Mouse (Mus musculus) hindbrain, embryonic 13.5 days (tissue): ENCODE measurements around the gene Sik1. TPM values are rescaled to one million over a fixed set of nuclear protein-coding genes. Genes with fewer than 3 reads are reported as not detected.

Source experiments
- ATAC-seq: fragments of 200-750 bp; cut with Nextera tagmentation; 2 replicates; pipeline ENCODE4 v1.8.0; 2017; ENCODE audit warnings: moderate TSS enrichment; ENCODE audit not compliant: low FRiP score
- H3K27ac ChIP-seq: fragments of 300-500 bp; sonication (generic); 2 replicates; pipeline ENCODE4 v1.5.1; 2015; ENCODE audit warnings: inconsistent platforms, mild to moderate bottlenecking, moderate library complexity
- H3K27me3 ChIP-seq: fragments of 300-500 bp; sonication (generic); 2 replicates; pipeline ENCODE4 v1.6.1; 2015; ENCODE audit warnings: mild to moderate bottlenecking, inconsistent platforms
- H3K36me3 ChIP-seq: fragments of 300-500 bp; sonication (generic); 2 replicates; pipeline ENCODE4 v1.6.1; 2015; ENCODE audit warnings: mild to moderate bottlenecking, inconsistent platforms
- H3K4me1 ChIP-seq: fragments of 300-500 bp; sonication (generic); replicated peaks from 2 replicates; pipeline ENCODE4 v1.6.1; 2015; ENCODE audit warnings: inconsistent platforms
- H3K4me2 ChIP-seq: fragments of 300-500 bp; sonication (generic); 2 replicates; pipeline ENCODE4 v1.6.1; 2015; ENCODE audit warnings: inconsistent platforms, mild to moderate bottlenecking, moderate library complexity
- H3K4me3 ChIP-seq: fragments of 300-500 bp; sonication (generic); 2 replicates; pipeline ENCODE4 v1.5.1; 2015; ENCODE audit warnings: mild to moderate bottlenecking, inconsistent platforms
- H3K9ac ChIP-seq: fragments of 300-500 bp; sonication (generic); 2 replicates; pipeline ENCODE4 v1.6.1; 2015; ENCODE audit warnings: mild to moderate bottlenecking, inconsistent platforms
- H3K9me3 ChIP-seq: fragments of 300-500 bp; sonication (generic); 2 replicates; pipeline ENCODE4 v1.6.1; 2016; ENCODE audit warnings: inconsistent platforms
- whole genome bisulfite sequencing: fragments of 180-500 bp; shearing (Covaris S2); methylation state at CpG from one replicate; pipeline ENCODE4 v1.1.7; 2015; 5-methylcytosine and 5-hydroxymethylcytosine counted together
- polyA plus RNA-seq: library from polyadenylated mRNA; unstranded; fragments of >200 nt; fragmentation: Nextera tagmentation; extraction: Ambion mirVana; gene quantifications from 2 replicates; pipeline ENCODE4 v1.2.1, GENCODE M21; 2015

Sik1 gene
- polyA plus RNA-seq: 20.1 and 23.4 TPM in 2 replicates

GRCm38 (mm10) chr17:31855597-31856518 lies at the start of gene Sik1:
Gene Sik1 (minus strand): TSS chr17:31855804.
- no peaks in the 10 kb centered on the region for H3K27me3 ChIP-seq
- H3K4me3 ChIP-seq: peak within 1 kb of the TSS; percentile 87
- H3K4me2 ChIP-seq: peak within 1 kb of the TSS; percentile 73
- ATAC-seq: peak; percentile 92
- peak within 1 kb of the TSS; percentile 89 for H3K27ac ChIP-seq
- under 1% methylated on average over 59 of the region's 92 CpGs for WGBS
- H3K4me1 ChIP-seq: peaks cover 45% of the 10 kb centered on the region
- H3K9me3 ChIP-seq: no peaks in the 10 kb centered on the region
- H3K9ac ChIP-seq: peak within 1 kb of the TSS; percentile 93
- peaks cover 3% of the 10 kb centered on the region for H3K36me3 ChIP-seq

DNA sequence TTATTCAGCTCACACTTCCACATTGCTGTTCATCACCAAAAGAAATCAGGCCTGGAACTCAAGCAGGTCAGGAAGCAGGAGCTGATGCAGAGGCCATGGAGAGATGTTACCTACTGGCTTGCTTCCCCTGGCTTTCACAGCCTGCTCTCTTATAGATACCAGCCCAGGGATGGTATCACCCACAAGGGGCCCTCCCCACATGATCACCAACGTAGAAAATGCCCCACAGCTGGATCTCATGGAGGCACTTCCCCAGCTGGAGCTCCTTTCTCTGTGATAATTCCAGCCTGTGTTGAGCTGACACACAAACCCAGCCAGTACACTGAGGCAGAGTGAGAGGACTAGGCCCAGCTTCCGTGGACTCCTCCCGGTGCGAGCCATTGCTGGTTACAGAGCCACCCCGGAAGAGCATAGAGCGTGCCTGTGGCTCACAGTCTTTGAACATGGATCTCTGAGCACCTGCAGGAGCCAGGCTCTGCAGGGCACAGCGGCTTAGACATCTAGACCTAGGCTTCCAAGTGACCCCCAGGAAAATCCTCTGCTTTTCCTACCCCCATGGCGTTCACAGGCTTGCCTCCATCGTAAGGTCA lies 49.7 kb upstream of the Sik1 start:
- H3K27ac ChIP-seq: 0 out of 2 replicates have a peak overlapping the region, but pooled peaks have one; percentile 23
- H3K36me3 ChIP-seq: no peaks in the 10 kb centered on the region
- no peak for ATAC-seq
- WGBS: 84% methylated on average over 9 of the region's 9 CpGs
- no peak overlapping the region for H3K9ac ChIP-seq
- H3K9me3 ChIP-seq: no peaks in the 10 kb centered on the region
- no peaks in the 10 kb centered on the region for H3K4me1 ChIP-seq
- H3K27me3 ChIP-seq: no peaks in the 10 kb centered on the region
- no peak overlapping the region for H3K4me3 ChIP-seq
- H3K4me2 ChIP-seq: no peak overlapping the region

DNA sequence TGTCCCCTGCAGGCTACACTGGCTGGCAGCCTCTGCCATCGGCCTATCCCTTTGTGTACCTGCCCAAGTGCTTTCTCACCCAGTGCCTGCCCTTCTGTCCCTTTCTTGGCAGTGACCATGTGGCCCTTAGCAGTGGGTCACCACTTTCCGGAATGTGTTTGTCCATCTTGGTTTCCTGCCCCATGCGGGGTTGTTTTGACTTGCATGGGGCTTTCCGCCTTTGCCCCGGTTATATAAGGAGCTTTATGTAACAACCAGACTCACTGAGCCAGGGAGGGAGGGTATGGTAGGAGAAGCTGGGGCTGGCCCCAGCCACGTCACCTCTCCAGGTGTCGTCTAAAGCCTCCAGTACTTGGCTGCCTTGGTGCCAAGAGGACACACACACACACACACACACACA lies 48.4 kb upstream of the Sik1 start:
- 77% methylated on average over 7 of the region's 7 CpGs for WGBS
- no peak overlapping the region for H3K9ac ChIP-seq

DNA sequence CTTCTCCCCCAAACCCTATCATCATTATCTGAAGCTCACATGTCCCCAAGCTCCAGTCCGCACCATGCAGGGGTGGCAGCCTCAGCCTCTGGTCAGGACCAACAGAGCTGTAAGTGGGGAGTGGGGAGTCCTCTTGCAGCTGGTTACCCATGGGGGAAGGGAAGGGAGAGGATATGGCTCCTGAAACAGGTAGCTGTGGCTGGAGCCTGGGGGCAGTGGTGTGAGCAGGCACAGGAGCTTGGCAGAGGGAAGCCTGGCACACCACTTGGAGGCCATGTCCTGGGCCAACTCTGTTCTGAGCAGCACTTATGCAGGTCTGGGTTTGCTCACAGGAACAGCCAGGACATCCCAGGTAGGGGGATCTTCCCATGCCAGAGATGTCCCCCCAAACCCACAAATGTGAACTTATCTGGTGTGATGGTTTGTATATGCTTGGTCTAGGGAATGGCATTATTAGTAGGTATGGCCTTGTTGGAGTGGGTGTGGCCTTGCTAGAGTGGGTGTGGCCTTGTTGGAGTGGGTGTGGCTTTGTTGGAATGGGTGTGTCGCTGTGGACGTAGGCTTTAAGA lies 47.1 kb upstream of the Sik1 start:
- no peaks in the 10 kb centered on the region for H3K9me3 ChIP-seq
- no peaks in the 10 kb centered on the region for H3K27me3 ChIP-seq
- no peak overlapping the region for H3K4me3 ChIP-seq
- H3K36me3 ChIP-seq: no peaks in the 10 kb centered on the region
- WGBS: 76% methylated on average over 3 of the region's 3 CpGs
- H3K27ac ChIP-seq: no peak overlapping the region
- no peaks in the 10 kb centered on the region for H3K4me1 ChIP-seq
- no peak for ATAC-seq
- no peak overlapping the region for H3K9ac ChIP-seq
- H3K4me2 ChIP-seq: no peak overlapping the region

More for the DNA sequence above, 48.4 kb upstream of the Sik1 start:
- no peak overlapping the region for H3K4me2 ChIP-seq
- no peaks in the 10 kb centered on the region for H3K9me3 ChIP-seq
- no peak overlapping the region for H3K27ac ChIP-seq
- H3K36me3 ChIP-seq: no peaks in the 10 kb centered on the region
- no peaks in the 10 kb centered on the region for H3K27me3 ChIP-seq
- no peak for ATAC-seq
- H3K4me1 ChIP-seq: no peaks in the 10 kb centered on the region
- H3K4me3 ChIP-seq: no peak overlapping the region

DNA sequence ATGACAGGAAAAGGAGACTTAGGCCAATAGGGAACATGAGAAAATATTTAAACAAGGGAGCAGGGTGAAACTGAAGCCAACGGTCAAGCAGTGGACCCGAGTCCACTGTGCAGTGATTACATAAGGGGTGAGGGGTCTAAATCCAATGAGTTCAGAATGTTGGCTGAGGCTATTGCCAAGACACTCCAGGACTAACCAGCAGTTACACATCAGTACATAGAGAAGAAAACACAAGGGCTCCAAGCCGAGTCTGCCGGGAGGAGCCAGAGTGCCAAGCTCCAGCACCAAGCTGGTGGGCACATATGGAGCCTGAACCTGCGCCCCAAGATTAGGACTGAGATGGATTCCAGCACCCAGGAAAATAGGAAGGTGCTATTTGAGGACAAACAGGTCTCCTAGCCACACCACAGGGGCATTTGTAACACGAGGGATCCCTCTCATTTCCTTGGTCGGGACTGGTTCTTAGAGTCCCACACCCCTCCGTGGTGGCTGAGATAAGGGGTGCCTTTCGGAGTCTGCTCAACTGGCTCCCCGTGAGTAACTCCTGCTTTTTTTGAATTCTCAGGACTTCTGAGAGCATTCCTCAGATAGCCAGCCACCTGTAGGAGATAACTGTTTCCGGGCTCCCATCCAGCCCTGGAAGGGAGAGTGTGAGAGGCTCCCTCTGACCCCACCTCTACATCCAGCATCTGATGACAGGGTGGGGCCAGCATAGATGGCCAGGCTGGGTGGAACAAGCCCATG lies 46.0 kb upstream of the Sik1 start:
- no peak overlapping the region for H3K27ac ChIP-seq
- no peaks in the 10 kb centered on the region for H3K4me1 ChIP-seq
- H3K4me2 ChIP-seq: no peak overlapping the region
- no peak overlapping the region for H3K9ac ChIP-seq
- H3K4me3 ChIP-seq: no peak overlapping the region
- 81% methylated on average over 11 of the region's 11 CpGs for WGBS
- no peak for ATAC-seq
- H3K36me3 ChIP-seq: no peaks in the 10 kb centered on the region
- no peaks in the 10 kb centered on the region for H3K27me3 ChIP-seq
- H3K9me3 ChIP-seq: no peaks in the 10 kb centered on the region

- no peaks in the 10 kb centered on the region for H3K9me3 ChIP-seq
- H3K36me3 ChIP-seq: no peaks in the 10 kb centered on the region
- no peak overlapping the region for H3K27ac ChIP-seq
- H3K9ac ChIP-seq: no peak overlapping the region
- 66% methylated on average over 5 of the region's 5 CpGs for WGBS
- H3K4me1 ChIP-seq: no peaks in the 10 kb centered on the region
- H3K4me2 ChIP-seq: no peak overlapping the region
- no peaks in the 10 kb centered on the region for H3K27me3 ChIP-seq
- ATAC-seq: no peak
- no peak overlapping the region for H3K4me3 ChIP-seq
Measured at GRCm38 (mm10) chr17:31898941-31899340, 43.3 kb upstream of the Sik1 start.

DNA sequence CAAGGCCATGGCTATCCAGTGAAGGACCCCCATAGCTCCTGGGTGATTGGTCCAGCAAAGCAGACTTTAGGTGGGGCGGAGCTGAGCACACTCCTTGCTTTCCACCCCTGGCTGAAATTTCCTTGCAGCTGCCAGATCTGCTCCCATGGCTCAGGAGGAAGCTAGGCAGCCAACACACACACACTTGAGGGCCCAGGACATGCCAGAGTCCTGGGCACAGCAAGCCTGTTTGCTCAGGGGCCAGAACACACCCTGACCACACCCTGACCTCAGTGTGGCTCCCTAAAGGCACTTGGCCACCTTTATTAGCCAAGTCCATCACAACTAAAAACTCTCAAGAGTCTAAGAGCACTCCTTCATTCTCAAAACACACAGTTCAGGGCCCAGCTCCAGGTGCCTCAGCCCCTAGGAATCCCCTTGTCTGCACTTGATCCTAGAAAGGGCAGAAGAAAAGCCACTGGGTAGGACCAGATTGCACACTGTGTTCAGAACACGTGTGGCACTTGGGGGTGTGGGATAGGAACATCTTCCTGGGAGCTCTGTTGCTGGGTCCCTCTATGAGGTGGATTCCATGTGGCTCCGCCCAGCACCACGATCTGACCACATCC lies 41.7 kb upstream of the Sik1 start:
- Histone ChIP-seq H3K4me2 (no peak overlapping the region), H3K4me3 (no peak overlapping the region), H3K27me3 (no peaks in the 10 kb centered on the region), H3K9ac (no peak overlapping the region), H3K36me3 (no peaks in the 10 kb centered on the region), H3K27ac (no peak overlapping the region), H3K4me1 (peaks cover 8% of the 10 kb centered on the region), H3K9me3 (no peaks in the 10 kb centered on the region)
- 89% methylated on average over 4 of the region's 4 CpGs for WGBS
- no peak for ATAC-seq

- 80% methylated on average over 3 of the region's 3 CpGs for WGBS
- Histone ChIP-seq H3K9ac (no peak overlapping the region), H3K27me3 (no peaks in the 10 kb centered on the region), H3K9me3 (no peaks in the 10 kb centered on the region), H3K27ac (no peak overlapping the region), H3K36me3 (no peaks in the 10 kb centered on the region), H3K4me2 (no peak overlapping the region), H3K4me3 (no peak overlapping the region), H3K4me1 (peaks cover 8% of the 10 kb centered on the region)
- no peak for ATAC-seq
Measured at GRCm38 (mm10) chr17:31896751-31897150, 41.1 kb upstream of the Sik1 start.

- Histone ChIP-seq H3K9me3 (no peaks in the 10 kb centered on the region), H3K27ac (no peak overlapping the region), H3K4me3 (no peak overlapping the region), H3K4me1 (peaks cover 12% of the 10 kb centered on the region), H3K9ac (no peak overlapping the region), H3K36me3 (no peaks in the 10 kb centered on the region), H3K4me2 (no peak overlapping the region), H3K27me3 (no peaks in the 10 kb centered on the region)
- WGBS: 95% methylated on average over 7 of the region's 7 CpGs
- ATAC-seq: no peak
Measured at GRCm38 (mm10) chr17:31896311-31896710, 40.7 kb upstream of the Sik1 start.

DNA sequence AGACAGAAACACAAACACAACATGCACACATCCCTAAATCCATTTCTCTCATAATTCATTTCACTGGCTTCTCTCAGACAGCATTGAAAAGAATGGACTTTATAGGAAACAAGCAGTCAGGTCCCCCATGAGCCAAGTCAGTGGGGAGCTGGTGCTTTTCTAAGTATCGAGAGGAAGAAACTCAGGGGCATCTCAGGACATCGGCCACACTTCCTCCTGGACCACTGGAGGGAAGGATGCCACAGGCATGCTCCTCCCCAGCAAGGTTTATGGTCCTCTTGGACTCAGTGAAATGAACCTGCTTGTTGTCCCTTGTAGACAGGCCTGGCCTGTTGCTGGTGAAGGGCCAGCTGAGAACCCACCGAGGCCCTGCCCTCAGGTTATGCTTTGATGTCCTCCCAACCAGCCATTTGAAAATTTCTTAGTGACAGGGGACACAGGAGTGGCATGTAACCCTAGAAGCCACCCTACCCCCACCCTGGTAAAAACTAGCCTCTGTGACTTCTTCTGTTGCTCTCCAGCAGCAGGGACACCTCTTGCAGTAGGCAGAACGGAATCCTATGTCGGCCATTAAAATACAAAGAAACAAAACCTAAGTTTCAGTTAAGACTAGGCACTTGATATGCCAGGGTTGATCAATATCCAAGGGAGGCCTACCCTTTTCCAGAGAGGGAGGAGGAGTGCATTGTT lies 37.9 kb upstream of the Sik1 start:
- Histone ChIP-seq H3K4me2 (no peak overlapping the region), H3K4me3 (no peak overlapping the region), H3K9ac (no peak overlapping the region), H3K4me1 (peaks cover 16% of the 10 kb centered on the region), H3K27ac (no peak overlapping the region), H3K36me3 (no peaks in the 10 kb centered on the region), H3K27me3 (no peaks in the 10 kb centered on the region), H3K9me3 (no peaks in the 10 kb centered on the region)
- ATAC-seq: no peak
- 83% methylated on average over 5 of the region's 5 CpGs for WGBS

GRCm38 (mm10) chr17:31892750-31893149 lies 37.1 kb upstream of the Sik1 start:
- Histone ChIP-seq H3K4me2 (no peak overlapping the region), H3K9me3 (no peaks in the 10 kb centered on the region), H3K27me3 (no peaks in the 10 kb centered on the region), H3K36me3 (no peaks in the 10 kb centered on the region), H3K27ac (no peak overlapping the region), H3K4me3 (no peak overlapping the region), H3K4me1 (peaks cover 16% of the 10 kb centered on the region), H3K9ac (no peak overlapping the region)
- ATAC-seq: 0 out of 2 replicates have a peak, but pooled peaks have one; percentile 13
- WGBS: 23% methylated on average over 10 of the region's 10 CpGs
